Mouse (Mus musculus) small intestine, adult 2 months (tissue): ENCODE measurements around the gene Itgb1bp2. TPM values are rescaled to one million over a fixed set of nuclear protein-coding genes. Genes with fewer than 3 reads are reported as not detected.
"Not testable (repeated sequence)": the region's sequence is repeated elsewhere in the genome, so short reads cannot be mapped to it uniquely, and the experiment has no call there.

Experiments
- H3K27ac ChIP-seq: fragments of 200-500 bp; 2 replicates; pipeline ENCODE4 v1.5.1; 2012; ENCODE audit warnings: low read depth, low read length, control low read depth, inconsistent platforms; ENCODE audit not compliant: insufficient read depth
- H3K27me3 ChIP-seq: fragments of 200-500 bp; 2 replicates; pipeline ENCODE4 v1.6.1; 2012; ENCODE audit warnings: mild to moderate bottlenecking, moderate library complexity, low read length, inconsistent platforms; ENCODE audit not compliant: control insufficient read depth, insufficient read depth
- H3K36me3 ChIP-seq: fragments of 200-500 bp; 2 replicates; pipeline ENCODE4 v1.6.1; 2012; ENCODE audit warnings: mild to moderate bottlenecking, low read length, control low read depth, inconsistent platforms; ENCODE audit not compliant: control insufficient read depth, insufficient read depth
- H3K4me1 ChIP-seq: fragments of 200-500 bp; 2 replicates; pipeline ENCODE4 v1.6.1; 2012; ENCODE audit warnings: low read length, inconsistent platforms, mixed read lengths; ENCODE audit not compliant: control insufficient read depth, insufficient read depth, insufficient read length
- H3K4me3 ChIP-seq: fragments of 200-500 bp; 2 replicates; pipeline ENCODE4 v1.5.1; 2012; ENCODE audit warnings: low read depth, mild to moderate bottlenecking, control low read depth, inconsistent platforms, low read length, moderate library complexity
- CTCF ChIP-seq: fragments of 200-500 bp; IDR thresholded peaks from 2 replicates; pipeline ENCODE4 v1.5.1; 2012; ENCODE audit warnings: low read depth, mild to moderate bottlenecking, control low read depth, inconsistent platforms, low read length, moderate library complexity, mixed read lengths; ENCODE audit not compliant: insufficient replicate concordance, insufficient read length; ENCODE audit errors: extremely low read depth
- WGBS: fragments of 180-500 bp; shearing (Covaris S2); methylation state at CpG from one replicate; pipeline ENCODE4 v1.1.7; 2018; 5-methylcytosine and 5-hydroxymethylcytosine counted together
- polyA plus RNA-seq: library from polyadenylated mRNA; depleted of rRNA; stranded (reverse); fragments of >200 nt; gene quantifications from 2 replicates; pipeline ENCODE4 v1.2.3, GENCODE M21; 2012; rRNA removed

Gene Itgb1bp2
- polyA plus RNA-seq, 1 experiment: not detected

GRCm38 (mm10) chrX:101486487-101487152 lies 37.7 kb downstream of the Itgb1bp2 start:
- WGBS: 38% methylated on average over 11 of the region's 12 CpGs
- peak; percentile 64; the same call in 1 of the 2 replicates for TF ChIP-seq CTCF
- not testable (repeated sequence) for H3K27me3 ChIP-seq, H3K36me3 ChIP-seq, H3K27ac ChIP-seq, H3K4me1 ChIP-seq, H3K4me3 ChIP-seq

Other genes starting within 250 kb of the Itgb1bp2 start
- 4.2 and 7.4 TPM in 2 replicates for gene Snx12, start 226.5 kb upstream of the Itgb1bp2 start, polyA plus RNA-seq
- gene Foxo4, start 194.6 kb upstream of the Itgb1bp2 start, polyA plus RNA-seq: 13.7 and 32.2 TPM in 2 replicates
- 0.23 TPM in 1 of 2 replicates, not detected in the other for gene Gm614, start 185.1 kb upstream of the Itgb1bp2 start, polyA plus RNA-seq
- 7.1 and 14.1 TPM in 2 replicates for gene Il2rg, start 180.8 kb upstream of the Itgb1bp2 start, polyA plus RNA-seq
- not detected in 2 replicates for gene Gm20489, start 180.1 kb upstream of the Itgb1bp2 start, polyA plus RNA-seq
- gene Med12, start 175.1 kb upstream of the Itgb1bp2 start, polyA plus RNA-seq: 77.9 and 155 TPM in 2 replicates
- gene Nlgn3, start 149.9 kb upstream of the Itgb1bp2 start, polyA plus RNA-seq: 0.04 and 0.06 TPM in 2 replicates
- gene Gjb1, start 72.7 kb upstream of the Itgb1bp2 start, polyA plus RNA-seq: 88.8 and 125 TPM in 2 replicates
- 8.0 and 11.8 TPM in 2 replicates for gene Zmym3, start 28.2 kb upstream of the Itgb1bp2 start, polyA plus RNA-seq
- 20.7 and 47.5 TPM in 2 replicates for gene Nono, start 19.8 kb upstream of the Itgb1bp2 start, polyA plus RNA-seq
- gene Taf1, start 83.6 kb downstream of the Itgb1bp2 start, polyA plus RNA-seq: 0.53 and 2.0 TPM in 2 replicates
- gene Ogt, start 191.0 kb downstream of the Itgb1bp2 start, polyA plus RNA-seq: 11.1 and 19.8 TPM in 2 replicates